Mouse (Mus musculus): ENCODE measurements around the gene Chd6.

- no peak for TF ChIP-seq CTCF (IDR thresholded peaks at IDR 0.05; ENCODE audit: extremely low read depth, insufficient read depth, insufficient read length, insufficient replicate concordance)
- no peak for TF ChIP-seq POLR2A (IDR thresholded peaks at IDR 0.05; ENCODE audit: low read depth, low read length)
Observed at GRCm38 (mm10) chr2:161108085-161108927, 569 bp downstream of the Chd6 start.

Data from spleen, adult 2 months (tissue).